Mouse (Mus musculus): ENCODE measurements around the gene Gm11639. TPM values are rescaled to one million over a fixed set of nuclear protein-coding genes. Genes with fewer than 3 reads are reported as not detected.

Gm11639 gene
- 0.01 TPM in 1 of 2 replicates, not detected in the other for polyA plus RNA-seq (2015; fragmentation: Nextera tagmentation; extraction: Ambion mirVana)

GRCm38 (mm10) chr11:104685548-104685947 is at the start of gene Gm11639:
TSS of gene Gm11639 (plus strand) at chr11:104685707.
- Histone ChIP-seq H3K4me1 (no peaks in the 10 kb centered on the region), H3K36me3 (no peaks in the 10 kb centered on the region), H3K27ac (replicated peaks) (no peak within 1 kb of the TSS), H3K9me3 (no peaks in the 10 kb centered on the region), H3K4me3 (peak within 1 kb of the TSS; percentile 23), H3K27me3 (replicated peaks) (peaks cover 10% of the 10 kb centered on the region; the same call in 1 of the 2 replicates), H3K4me2 (peak within 1 kb of the TSS; percentile 62), H3K9ac (no peak within 1 kb of the TSS)
- ATAC-seq (ENCODE audit: extremely low read depth, insufficient number of reproducible peaks, low FRiP score, low TSS enrichment), result peak; percentile 31; the same call in 1 of the 2 replicates
- 26% methylated on average over 23 of the region's 23 CpGs for WGBS

DNA sequence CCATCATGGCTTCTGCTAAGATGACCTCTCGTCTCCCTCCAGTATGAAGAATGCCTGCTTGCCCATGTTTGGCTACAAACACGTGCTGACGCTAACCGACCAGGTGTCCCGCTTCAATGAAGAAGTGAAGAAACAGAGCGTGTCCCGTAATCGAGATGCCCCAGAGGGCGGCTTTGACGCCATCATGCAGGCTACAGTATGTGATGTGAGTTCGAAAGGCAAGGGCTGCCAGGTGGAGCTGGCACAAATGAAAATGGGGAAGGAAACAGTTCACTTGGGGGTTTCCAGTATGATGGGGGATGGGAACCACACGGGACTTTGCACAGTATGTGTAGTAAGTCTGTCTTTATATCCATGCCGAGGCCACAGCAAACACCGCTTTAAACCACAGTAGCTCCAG is 48.5 kb upstream of the Gm11639 start:
- H3K4me3 ChIP-seq, result no peak overlapping the region
- H3K9ac ChIP-seq, result no peak overlapping the region
- H3K4me2 ChIP-seq, result no peak overlapping the region
- ATAC-seq (ENCODE audit: extremely low read depth, insufficient number of reproducible peaks, low FRiP score, low TSS enrichment), result no peak
- no peaks in the 10 kb centered on the region for H3K36me3 ChIP-seq
- no peaks in the 10 kb centered on the region for H3K4me1 ChIP-seq
- H3K27me3 ChIP-seq (replicated peaks), result no peaks in the 10 kb centered on the region
- WGBS, result 87% methylated on average over 14 of the region's 14 CpGs
- H3K27ac ChIP-seq (replicated peaks), result no peak overlapping the region
- no peaks in the 10 kb centered on the region for H3K9me3 ChIP-seq

DNA sequence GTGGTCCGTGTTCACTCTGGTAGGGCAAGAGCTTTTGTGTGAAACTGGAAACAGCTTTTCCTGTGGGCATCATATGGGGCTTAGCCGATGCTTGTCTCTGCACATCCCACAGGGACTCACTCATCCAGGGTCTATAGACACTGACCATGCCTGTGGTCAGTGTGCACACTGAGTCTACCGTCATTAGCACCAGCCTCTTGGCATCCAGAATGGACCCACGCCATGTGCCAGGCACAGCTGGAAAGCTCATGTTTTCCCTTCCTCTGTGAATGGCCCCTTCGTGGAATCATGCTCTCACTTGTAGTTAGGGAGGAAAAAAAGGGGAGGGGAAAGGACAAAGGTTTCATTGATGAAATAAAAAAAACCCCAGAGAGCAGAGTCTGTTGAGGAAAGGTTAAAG is 47.5 kb upstream of the Gm11639 start:
- no peaks in the 10 kb centered on the region for H3K27me3 ChIP-seq (replicated peaks)
- ATAC-seq (ENCODE audit: extremely low read depth, insufficient number of reproducible peaks, low FRiP score, low TSS enrichment), result no peak
- H3K4me3 ChIP-seq, result no peak overlapping the region
- 71% methylated on average over 5 of the region's 5 CpGs for WGBS
- H3K9ac ChIP-seq, result no peak overlapping the region
- H3K36me3 ChIP-seq, result no peaks in the 10 kb centered on the region
- H3K4me1 ChIP-seq, result no peaks in the 10 kb centered on the region
- H3K4me2 ChIP-seq, result no peak overlapping the region
- no peak overlapping the region for H3K27ac ChIP-seq (replicated peaks)
- no peaks in the 10 kb centered on the region for H3K9me3 ChIP-seq

GRCm38 (mm10) chr11:104638906-104639305 is 46.6 kb upstream of the Gm11639 start:
- H3K27ac ChIP-seq (replicated peaks), result no peak overlapping the region
- H3K27me3 ChIP-seq (replicated peaks), result no peaks in the 10 kb centered on the region
- ATAC-seq (ENCODE audit: extremely low read depth, insufficient number of reproducible peaks, low FRiP score, low TSS enrichment), result no peak
- H3K4me3 ChIP-seq, result no peak overlapping the region
- no peak overlapping the region for H3K4me2 ChIP-seq
- no peaks in the 10 kb centered on the region for H3K4me1 ChIP-seq
- no peaks in the 10 kb centered on the region for H3K36me3 ChIP-seq
- no peak overlapping the region for H3K9ac ChIP-seq
- no peaks in the 10 kb centered on the region for H3K9me3 ChIP-seq
- WGBS, result 68% methylated on average over 2 of the region's 2 CpGs

DNA sequence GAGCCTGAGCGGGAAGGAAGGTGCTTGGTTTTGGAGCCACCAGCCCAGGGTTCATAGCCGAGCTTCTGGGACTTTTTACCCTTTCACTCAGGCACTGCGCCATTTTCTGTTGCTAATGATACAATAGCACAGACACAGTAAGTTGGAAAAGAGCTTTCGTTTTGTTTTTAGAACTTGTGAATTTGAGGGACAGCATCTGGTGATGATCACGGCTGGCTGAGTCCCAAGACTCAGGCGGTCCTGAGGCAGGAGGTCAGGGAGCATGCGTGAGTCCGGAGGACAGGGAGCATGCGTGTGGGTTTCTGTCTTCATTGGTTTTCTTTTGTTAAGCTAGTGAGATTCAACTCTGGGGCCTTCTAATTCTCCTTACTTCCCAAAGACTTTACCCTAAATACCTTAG is 45.9 kb upstream of the Gm11639 start:
- H3K27me3 ChIP-seq (replicated peaks), result no peaks in the 10 kb centered on the region
- H3K36me3 ChIP-seq, result no peaks in the 10 kb centered on the region
- no peaks in the 10 kb centered on the region for H3K9me3 ChIP-seq
- no peaks in the 10 kb centered on the region for H3K4me1 ChIP-seq
- no peak overlapping the region for H3K4me2 ChIP-seq
- H3K9ac ChIP-seq, result no peak overlapping the region
- no peak overlapping the region for H3K4me3 ChIP-seq
- WGBS, result 77% methylated on average over 9 of the region's 9 CpGs
- H3K27ac ChIP-seq (replicated peaks), result no peak overlapping the region
- ATAC-seq (ENCODE audit: extremely low read depth, insufficient number of reproducible peaks, low FRiP score, low TSS enrichment), result no peak

DNA sequence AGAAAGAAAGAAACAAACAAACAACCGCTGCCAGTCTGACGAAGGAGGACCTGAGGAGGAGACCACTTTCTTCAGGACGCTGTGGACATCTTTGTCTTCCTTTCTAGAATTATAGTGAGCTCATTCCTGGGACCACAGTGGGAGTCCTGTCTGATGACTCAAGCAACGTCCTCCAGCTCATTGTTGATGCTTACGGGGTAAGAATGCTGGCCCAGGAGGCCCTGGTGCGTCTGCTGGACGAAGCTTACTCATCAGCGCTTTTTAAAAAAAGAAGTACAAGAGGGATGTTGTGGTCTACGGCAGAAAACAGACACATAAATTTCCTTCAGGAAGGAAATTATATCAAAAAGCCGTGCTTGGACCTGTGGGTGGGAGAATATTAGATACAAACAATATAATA is 44.6 kb upstream of the Gm11639 start:
- no peaks in the 10 kb centered on the region for H3K4me1 ChIP-seq
- WGBS, result 73% methylated on average over 10 of the region's 10 CpGs
- ATAC-seq (ENCODE audit: extremely low read depth, insufficient number of reproducible peaks, low FRiP score, low TSS enrichment), result no peak
- H3K36me3 ChIP-seq, result no peaks in the 10 kb centered on the region
- no peak overlapping the region for H3K4me2 ChIP-seq
- H3K9ac ChIP-seq, result no peak overlapping the region
- no peak overlapping the region for H3K27ac ChIP-seq (replicated peaks)
- H3K27me3 ChIP-seq (replicated peaks), result no peaks in the 10 kb centered on the region
- no peak overlapping the region for H3K4me3 ChIP-seq
- no peaks in the 10 kb centered on the region for H3K9me3 ChIP-seq

GRCm38 (mm10) chr11:104643236-104643635 is 42.3 kb upstream of the Gm11639 start:
- Histone ChIP-seq H3K4me3 (no peak overlapping the region), H3K9ac (no peak overlapping the region), H3K9me3 (no peaks in the 10 kb centered on the region), H3K36me3 (no peaks in the 10 kb centered on the region), H3K4me2 (no peak overlapping the region), H3K27me3 (replicated peaks) (no peaks in the 10 kb centered on the region), H3K27ac (replicated peaks) (no peak overlapping the region), H3K4me1 (peaks cover 4% of the 10 kb centered on the region; the same call in 1 of the 2 replicates)
- no peak for ATAC-seq (ENCODE audit: extremely low read depth, insufficient number of reproducible peaks, low FRiP score, low TSS enrichment)
- 85% methylated on average over 4 of the region's 4 CpGs for WGBS

GRCm38 (mm10) chr11:104645402-104645801 is 40.1 kb upstream of the Gm11639 start:
- Histone ChIP-seq H3K27ac (replicated peaks) (no peak overlapping the region), H3K9ac (no peak overlapping the region), H3K36me3 (no peaks in the 10 kb centered on the region), H3K27me3 (replicated peaks) (no peaks in the 10 kb centered on the region), H3K4me3 (no peak overlapping the region), H3K9me3 (no peaks in the 10 kb centered on the region), H3K4me2 (no peak overlapping the region), H3K4me1 (peaks cover 4% of the 10 kb centered on the region; the same call in 1 of the 2 replicates)
- no peak for ATAC-seq (ENCODE audit: extremely low read depth, insufficient number of reproducible peaks, low FRiP score, low TSS enrichment)
- 90% methylated on average over 6 of the region's 6 CpGs for WGBS

DNA sequence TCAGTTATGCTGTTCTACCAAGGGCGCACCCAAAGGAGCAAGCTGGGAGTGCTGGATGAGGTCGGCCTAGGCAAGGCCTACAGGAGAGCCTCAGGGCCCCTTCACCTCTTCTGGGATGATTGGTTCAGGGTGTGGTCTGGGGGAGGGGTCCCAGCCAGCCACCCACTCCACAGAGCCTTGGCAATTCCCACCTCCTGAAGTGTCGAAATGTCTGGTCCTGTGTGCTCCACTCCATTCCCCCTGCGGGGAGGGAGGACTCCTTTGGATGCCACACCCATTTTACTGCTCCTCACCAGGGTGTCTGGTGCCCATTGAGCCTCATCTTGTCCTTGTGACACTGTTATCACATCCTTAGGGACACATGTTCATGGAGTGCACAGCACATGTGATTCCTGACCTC is 39.3 kb upstream of the Gm11639 start:
- Histone ChIP-seq H3K27me3 (replicated peaks) (no peaks in the 10 kb centered on the region), H3K9ac (no peak overlapping the region), H3K36me3 (no peaks in the 10 kb centered on the region), H3K27ac (replicated peaks) (no peak overlapping the region), H3K4me3 (no peak overlapping the region), H3K4me2 (no peak overlapping the region), H3K4me1 (peaks cover 4% of the 10 kb centered on the region; the same call in 1 of the 2 replicates), H3K9me3 (no peaks in the 10 kb centered on the region)
- no peak for ATAC-seq (ENCODE audit: extremely low read depth, insufficient number of reproducible peaks, low FRiP score, low TSS enrichment)
- 66% methylated on average over 4 of the region's 4 CpGs for WGBS

GRCm38 (mm10) chr11:104646611-104647010 is 38.9 kb upstream of the Gm11639 start:
- 67% methylated on average over 5 of the region's 5 CpGs for WGBS
- H3K4me2 ChIP-seq, result no peak overlapping the region
- H3K27me3 ChIP-seq (replicated peaks), result no peaks in the 10 kb centered on the region
- H3K4me1 ChIP-seq, result peaks cover 4% of the 10 kb centered on the region; the same call in 1 of the 2 replicates
- H3K27ac ChIP-seq (replicated peaks), result no peak overlapping the region
- no peak overlapping the region for H3K9ac ChIP-seq
- no peaks in the 10 kb centered on the region for H3K36me3 ChIP-seq
- H3K9me3 ChIP-seq, result no peaks in the 10 kb centered on the region
- ATAC-seq (ENCODE audit: extremely low read depth, insufficient number of reproducible peaks, low FRiP score, low TSS enrichment), result no peak
- H3K4me3 ChIP-seq, result no peak overlapping the region

- no peaks in the 10 kb centered on the region for H3K27me3 ChIP-seq (replicated peaks)
- H3K9ac ChIP-seq, result peak overlapping the region; percentile 7; the same call in 1 of the 2 replicates
- peaks cover 4% of the 10 kb centered on the region; the same call in 1 of the 2 replicates for H3K4me1 ChIP-seq
- H3K27ac ChIP-seq (replicated peaks), result no peak overlapping the region
- H3K36me3 ChIP-seq, result no peaks in the 10 kb centered on the region
- WGBS, result 60% methylated on average over 8 of the region's 8 CpGs
- H3K9me3 ChIP-seq, result no peaks in the 10 kb centered on the region
- H3K4me2 ChIP-seq, result no peak overlapping the region
- H3K4me3 ChIP-seq, result no peak overlapping the region
- no peak for ATAC-seq (ENCODE audit: extremely low read depth, insufficient number of reproducible peaks, low FRiP score, low TSS enrichment)
Observed at GRCm38 (mm10) chr11:104647188-104647867, 38.2 kb upstream of the Gm11639 start.

DNA sequence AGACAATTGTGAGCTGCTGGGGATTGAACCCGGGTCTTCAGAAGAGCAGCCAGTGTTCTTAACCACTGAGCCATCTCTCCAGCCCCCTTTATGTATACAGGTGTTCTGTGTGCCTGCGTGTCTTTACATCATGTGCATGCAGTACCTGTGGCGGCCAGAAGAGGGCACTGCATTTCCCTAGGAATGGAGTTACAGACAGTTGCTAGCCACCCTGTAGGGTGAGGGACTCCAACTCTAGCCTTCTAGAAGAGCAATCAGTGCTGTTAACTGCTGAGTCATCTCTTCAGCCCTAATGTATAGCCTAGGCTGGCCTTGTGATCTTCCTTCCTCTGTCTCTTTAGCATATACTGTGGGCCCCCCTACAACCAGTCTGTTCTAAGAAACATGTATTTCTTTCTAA is 36.9 kb upstream of the Gm11639 start:
- Histone ChIP-seq H3K9ac (no peak overlapping the region), H3K4me3 (no peak overlapping the region), H3K27me3 (replicated peaks) (no peaks in the 10 kb centered on the region), H3K4me1 (peaks cover 4% of the 10 kb centered on the region; the same call in 1 of the 2 replicates), H3K27ac (replicated peaks) (no peak overlapping the region), H3K36me3 (no peaks in the 10 kb centered on the region), H3K9me3 (no peaks in the 10 kb centered on the region), H3K4me2 (no peak overlapping the region)
- 60% methylated on average over 3 of the region's 3 CpGs for WGBS
- no peak for ATAC-seq (ENCODE audit: extremely low read depth, insufficient number of reproducible peaks, low FRiP score, low TSS enrichment)

Data from heart, embryonic 13.5 days (tissue).